Mouse (Mus musculus) embryonic facial prominence, embryonic 10.5 days (tissue): ENCODE measurements at regions not wholly inside any gene's neighbourhood (a gene's known extent, or its start where the extent isn't known, plus 50 kb on each side); places are given as distances from the start of the nearest gene placed in this dataset.
"Not testable (repeated sequence)": the region's sequence is repeated elsewhere in the genome, so short reads cannot be mapped to it uniquely, and the experiment has no call there.

ENCODE experiments used
- DNase-seq: peaks from one replicate; pipeline ENCODE4 v3.0.0-alpha.2; 2017; ENCODE audit warnings: low spot score
- H3K27ac ChIP-seq: fragments of 300-500 bp; sonication (generic); replicated peaks from 2 replicates; pipeline ENCODE4 v1.5.1; 2016; ENCODE audit warnings: mild to moderate bottlenecking
- H3K27me3 ChIP-seq: fragments of 300-500 bp; sonication (generic); replicated peaks from 2 replicates; pipeline ENCODE4 v1.6.1; 2016; ENCODE audit warnings: low read depth, mild to moderate bottlenecking; ENCODE audit not compliant: poor library complexity, severe bottlenecking
- H3K36me3 ChIP-seq: fragments of 300-500 bp; sonication (generic); replicated peaks from 2 replicates; pipeline ENCODE4 v1.6.1; 2016; ENCODE audit warnings: mild to moderate bottlenecking, moderate library complexity
- H3K4me1 ChIP-seq: fragments of 300-500 bp; sonication (generic); 2 replicates; pipeline ENCODE4 v1.6.1; 2016
- H3K4me3 ChIP-seq: fragments of 300-500 bp; sonication (generic); 2 replicates; pipeline ENCODE4 v1.5.1; 2016; ENCODE audit warnings: mild to moderate bottlenecking, moderate library complexity
- H3K9me3 ChIP-seq: fragments of 300-500 bp; sonication (generic); 2 replicates; pipeline ENCODE4 v1.6.1; 2016; ENCODE audit warnings: mild to moderate bottlenecking
- WGBS: fragments of 180-500 bp; shearing (Covaris S2); methylation state at CpG from one replicate; pipeline ENCODE4 v1.1.7; 2016; 5-methylcytosine and 5-hydroxymethylcytosine counted together

GRCm38 (mm10) chr1:147175350-147175749 is 680.8 kb downstream of the Brinp3 start:
- Histone ChIP-seq H3K9me3 (peaks cover 7% of the 10 kb centered on the region; the same call in 1 of the 2 replicates), H3K27me3 (no peaks in the 10 kb centered on the region), H3K27ac (no peak overlapping the region), H3K4me1 (no peaks in the 10 kb centered on the region), H3K4me3 (no peak overlapping the region), H3K36me3 (no peaks in the 10 kb centered on the region)
- DNase-seq = no peak
- WGBS = 78% methylated on average over 1 of the region's 1 CpGs

- DNase-seq = peak; percentile 20
- Histone ChIP-seq H3K4me1 (no peaks in the 10 kb centered on the region), H3K9me3 (no peaks in the 10 kb centered on the region), H3K27me3 (no peaks in the 10 kb centered on the region), H3K4me3 (no peak overlapping the region), H3K36me3 (no peaks in the 10 kb centered on the region), H3K27ac (no peak overlapping the region)
- WGBS = 66% methylated on average over 1 of the region's 1 CpGs
Measured at GRCm38 (mm10) chr1:147186799-147187198, 692.2 kb downstream of the Brinp3 start.

GRCm38 (mm10) chr1:147187251-147188025 is 692.9 kb downstream of the Brinp3 start:
- WGBS = 76% methylated on average over 6 of the region's 6 CpGs
- Histone ChIP-seq H3K36me3 (no peaks in the 10 kb centered on the region), H3K9me3 (no peaks in the 10 kb centered on the region), H3K4me1 (no peaks in the 10 kb centered on the region), H3K27ac (no peak overlapping the region), H3K27me3 (no peaks in the 10 kb centered on the region), H3K4me3 (no peak overlapping the region)
- DNase-seq = no peak

GRCm38 (mm10) chr1:147199959-147200358 is 705.4 kb downstream of the Brinp3 start:
- H3K4me3 ChIP-seq, H3K9me3 ChIP-seq, H3K27me3 ChIP-seq, H3K36me3 ChIP-seq, H3K4me1 ChIP-seq, DNase-seq, H3K27ac ChIP-seq: not testable (repeated sequence)
- WGBS = 88% methylated on average over 2 of the region's 2 CpGs

GRCm38 (mm10) chr1:147214890-147215289 is 720.3 kb downstream of the Brinp3 start:
- 75% methylated on average over 7 of the region's 7 CpGs for WGBS
- not testable (repeated sequence) for H3K36me3 ChIP-seq, H3K4me1 ChIP-seq, H3K27me3 ChIP-seq, H3K9me3 ChIP-seq, H3K4me3 ChIP-seq, H3K27ac ChIP-seq, DNase-seq

GRCm38 (mm10) chr1:147217965-147218364 is 723.4 kb downstream of the Brinp3 start:
- H3K27me3 ChIP-seq = no peaks in the 10 kb centered on the region
- DNase-seq = no peak
- 84% methylated on average over 2 of the region's 2 CpGs for WGBS

GRCm38 (mm10) chr1:147219438-147219837 is 724.9 kb downstream of the Brinp3 start:
- H3K27ac ChIP-seq = no peak overlapping the region
- 86% methylated on average over 2 of the region's 2 CpGs for WGBS
- no peak overlapping the region for H3K4me3 ChIP-seq
- no peaks in the 10 kb centered on the region for H3K9me3 ChIP-seq
- no peak for DNase-seq
- H3K36me3 ChIP-seq = no peaks in the 10 kb centered on the region
- H3K4me1 ChIP-seq = no peaks in the 10 kb centered on the region
- H3K27me3 ChIP-seq = no peaks in the 10 kb centered on the region

More at GRCm38 (mm10) chr1:147217965-147218364, 723.4 kb downstream of the Brinp3 start:
- H3K4me1 ChIP-seq = no peaks in the 10 kb centered on the region
- H3K4me3 ChIP-seq = no peak overlapping the region
- H3K27ac ChIP-seq = no peak overlapping the region
- H3K9me3 ChIP-seq = no peaks in the 10 kb centered on the region
- no peaks in the 10 kb centered on the region for H3K36me3 ChIP-seq

- Histone ChIP-seq H3K4me1 (no peaks in the 10 kb centered on the region), H3K27ac (no peak overlapping the region), H3K9me3 (no peaks in the 10 kb centered on the region), H3K27me3 (no peaks in the 10 kb centered on the region), H3K36me3 (no peaks in the 10 kb centered on the region), H3K4me3 (no peak overlapping the region)
- DNase-seq = no peak
- 68% methylated on average over 3 of the region's 3 CpGs for WGBS
Measured at GRCm38 (mm10) chr1:147223232-147223925, 728.8 kb downstream of the Brinp3 start.

GRCm38 (mm10) chr1:147237565-147237964 is 743.0 kb downstream of the Brinp3 start:
- 95% methylated on average over 3 of the region's 3 CpGs for WGBS
- Histone ChIP-seq H3K4me3 (no peak overlapping the region), H3K9me3 (no peaks in the 10 kb centered on the region)

GRCm38 (mm10) chr1:147239108-147239507 is 744.5 kb downstream of the Brinp3 start:
- H3K27me3 ChIP-seq = no peaks in the 10 kb centered on the region
- no peak for DNase-seq
- H3K27ac ChIP-seq = no peak overlapping the region
- H3K9me3 ChIP-seq = no peaks in the 10 kb centered on the region
- H3K4me3 ChIP-seq = no peak overlapping the region
- H3K36me3 ChIP-seq = no peaks in the 10 kb centered on the region
- no peaks in the 10 kb centered on the region for H3K4me1 ChIP-seq
- WGBS = 88% methylated on average over 3 of the region's 3 CpGs

More at GRCm38 (mm10) chr1:147237565-147237964, 743.0 kb downstream of the Brinp3 start:
- Histone ChIP-seq H3K27me3 (no peaks in the 10 kb centered on the region), H3K36me3 (no peaks in the 10 kb centered on the region), H3K27ac (no peak overlapping the region), H3K4me1 (no peaks in the 10 kb centered on the region)
- no peak for DNase-seq

- 79% methylated on average over 1 of the region's 1 CpGs for WGBS
- Histone ChIP-seq H3K4me3 (no peak overlapping the region), H3K36me3 (no peaks in the 10 kb centered on the region), H3K4me1 (no peaks in the 10 kb centered on the region), H3K27ac (no peak overlapping the region), H3K27me3 (no peaks in the 10 kb centered on the region), H3K9me3 (no peaks in the 10 kb centered on the region)
- DNase-seq = peak; percentile 18
Measured at GRCm38 (mm10) chr1:147273324-147273723, 778.8 kb downstream of the Brinp3 start.

GRCm38 (mm10) chr1:147291119-147291518 is 796.6 kb downstream of the Brinp3 start:
- no peaks in the 10 kb centered on the region for H3K4me1 ChIP-seq
- no peaks in the 10 kb centered on the region for H3K27me3 ChIP-seq
- no peak overlapping the region for H3K4me3 ChIP-seq
- no peak for DNase-seq
- no peaks in the 10 kb centered on the region for H3K36me3 ChIP-seq
- no peaks in the 10 kb centered on the region for H3K9me3 ChIP-seq
- 93% methylated on average over 3 of the region's 3 CpGs for WGBS
- H3K27ac ChIP-seq = no peak overlapping the region

- no peak for DNase-seq
- WGBS = 93% methylated on average over 1 of the region's 1 CpGs
- Histone ChIP-seq H3K4me3 (no peak overlapping the region), H3K27ac (no peak overlapping the region), H3K36me3 (no peaks in the 10 kb centered on the region), H3K9me3 (no peaks in the 10 kb centered on the region), H3K27me3 (no peaks in the 10 kb centered on the region), H3K4me1 (no peaks in the 10 kb centered on the region)
Measured at GRCm38 (mm10) chr1:147309246-147309645, 814.7 kb downstream of the Brinp3 start.
